Mouse (Mus musculus) myocyte (in vitro differentiated cells): ENCODE data around the gene Hoga1.

Experiments used
- CEBPB ChIP-seq: IDR thresholded peaks from 2 replicates; pipeline ENCODE4 v1.6.1; 2011; ENCODE audit warnings: mild to moderate bottlenecking, moderate library complexity; ENCODE audit not compliant: poor library complexity, insufficient read depth, severe bottlenecking
- E2F4 ChIP-seq: IDR thresholded peaks from one replicate; pipeline ENCODE4 v1.6.1; 2011; ENCODE audit warnings: mild to moderate bottlenecking, control low read depth, moderate library complexity; ENCODE audit not compliant: insufficient read depth
- MAX ChIP-seq: IDR thresholded peaks from one replicate; pipeline ENCODE4 v1.6.1; 2011; ENCODE audit warnings: low read depth, mild to moderate bottlenecking, control low read depth
- MYOG ChIP-seq, 3 experiments: IDR thresholded peaks; one replicate each; pipeline ENCODE4 v1.6.1; 2011; ENCODE audit warnings: control low read depth in 2 of 3, low read depth in 2 of 3, mild to moderate bottlenecking in 2 of 3; ENCODE audit not compliant: insufficient read length in 2 of 3, control insufficient read depth in 1 of 3, insufficient read depth in 1 of 3
- POLR2A ChIP-seq: IDR thresholded peaks from one replicate; pipeline ENCODE4 v1.6.1; 2011; ENCODE audit warnings: low read depth, mild to moderate bottlenecking, control low read depth, moderate library complexity; ENCODE audit not compliant: insufficient read length
- POLR2AphosphoS2 ChIP-seq: IDR thresholded peaks from one replicate; pipeline ENCODE4 v1.6.1; 2011; ENCODE audit warnings: low read depth, control low read depth; ENCODE audit not compliant: insufficient read length
- SRF ChIP-seq: IDR thresholded peaks from one replicate; pipeline ENCODE4 v1.6.1; 2011; ENCODE audit warnings: low read depth; ENCODE audit not compliant: control insufficient read depth, insufficient read length
- TCF12 ChIP-seq: IDR thresholded peaks from one replicate; pipeline ENCODE4 v1.6.1; 2011; ENCODE audit warnings: mild to moderate bottlenecking, control low read depth; ENCODE audit not compliant: poor library complexity, insufficient read depth, severe bottlenecking
- USF1 ChIP-seq: IDR thresholded peaks from one replicate; pipeline ENCODE4 v1.6.1; 2011; ENCODE audit warnings: low read depth, mild to moderate bottlenecking, control low read depth, moderate library complexity

DNA sequence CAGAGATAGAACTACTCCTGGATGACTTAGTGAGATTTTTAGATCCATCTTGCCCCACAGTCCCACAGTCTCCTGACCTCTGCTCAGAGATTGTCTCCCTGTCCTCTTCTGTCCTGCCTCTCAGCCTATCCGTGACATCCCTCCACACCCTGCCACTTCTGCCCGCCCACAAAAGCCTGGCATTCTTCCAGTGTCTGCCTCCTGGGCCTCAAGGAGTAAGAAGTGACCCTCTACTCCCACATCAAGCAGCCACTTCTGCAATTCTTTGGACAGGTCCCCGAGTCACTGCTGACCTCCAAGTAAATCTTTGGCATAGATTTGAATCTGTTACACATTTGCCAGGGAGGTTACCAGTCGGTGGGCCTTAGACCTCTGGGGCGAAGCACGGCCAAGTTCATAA lies 8.8 kb downstream of the Hoga1 start:
- TF ChIP-seq POLR2A (no peak), MAX (no peak), CEBPB (no peak), MYOG (IDR thresholded peaks at IDR 0.05; ENCODE audit: control insufficient read depth in 1 of 3, insufficient read depth in 1 of 3, insufficient read length in 2 of 3, low read depth in 2 of 3) (no peak), TCF12 (no peak), POLR2AphosphoS2 (no peak), SRF (no peak), USF1 (no peak), E2F4 (no peak)
